Mouse (Mus musculus) limb, embryonic 11.5 days (tissue): ENCODE data around the gene Adam30. TPM values are rescaled to one million over a fixed set of nuclear protein-coding genes. Genes with fewer than 3 reads are reported as not detected.

Experiments used
- ATAC-seq: fragments of 200-750 bp; cut with Nextera tagmentation; 2 replicates; pipeline ENCODE4 v1.8.0; 2017; ENCODE audit warnings: low read depth; ENCODE audit not compliant: insufficient number of reproducible peaks, low FRiP score, low TSS enrichment
- DNase-seq: peaks from one replicate; pipeline ENCODE4 v3.0.0-alpha.2; 2015; ENCODE audit warnings: low spot score
- H3K27ac ChIP-seq: fragments of 300-500 bp; sonication (generic); replicated peaks from 2 replicates; pipeline ENCODE4 v1.5.1; 2014; ENCODE audit warnings: low read depth, mild to moderate bottlenecking, low read length
- H3K27me3 ChIP-seq: fragments of 300-500 bp; sonication (generic); 2 replicates; pipeline ENCODE4 v1.6.1; 2014; ENCODE audit warnings: mild to moderate bottlenecking, low read length, mixed read lengths; ENCODE audit not compliant: control insufficient read depth, insufficient read depth
- H3K36me3 ChIP-seq: fragments of 300-500 bp; sonication (generic); 2 replicates; pipeline ENCODE4 v1.6.1; 2014; ENCODE audit warnings: mild to moderate bottlenecking, low read length, moderate library complexity, mixed read lengths; ENCODE audit not compliant: control insufficient read depth, insufficient read depth
- H3K4me1 ChIP-seq: fragments of 300-500 bp; sonication (generic); 2 replicates; pipeline ENCODE4 v1.6.1; 2014; ENCODE audit warnings: low read length, mixed read lengths; ENCODE audit not compliant: control insufficient read depth, insufficient read depth
- H3K4me2 ChIP-seq: fragments of 300-500 bp; sonication (generic); 2 replicates; pipeline ENCODE4 v1.6.1; 2014; ENCODE audit warnings: low read depth, mild to moderate bottlenecking, moderate library complexity; ENCODE audit not compliant: severe bottlenecking
- H3K4me3 ChIP-seq: fragments of 300-500 bp; sonication (generic); 2 replicates; pipeline ENCODE4 v1.5.1; 2014; ENCODE audit warnings: low read depth, low read length
- H3K9ac ChIP-seq: fragments of 300-500 bp; sonication (generic); 2 replicates; pipeline ENCODE4 v1.6.1; 2014; ENCODE audit warnings: mild to moderate bottlenecking, low read length
- H3K9me3 ChIP-seq: fragments of 300-500 bp; sonication (generic); 2 replicates; pipeline ENCODE4 v1.6.1; 2016; ENCODE audit warnings: low read length; ENCODE audit not compliant: control insufficient read depth
- WGBS: fragments of 180-500 bp; shearing (Covaris S2); extraction: QIAGEN DNeasy Blood & Tissue Kit; methylation state at CpG from one replicate; pipeline ENCODE4 v1.1.7; 2014; 5-methylcytosine and 5-hydroxymethylcytosine counted together
- polyA plus RNA-seq: library from polyadenylated mRNA; unstranded; fragments of >200 nt; fragmentation: Nextera tagmentation; extraction: Ambion mirVana; gene quantifications from 2 replicates; pipeline ENCODE4 v1.2.1, GENCODE M21; 2014

Adam30 gene
- polyA plus RNA-seq, 1 experiment from 2014 or later = not detected

DNA sequence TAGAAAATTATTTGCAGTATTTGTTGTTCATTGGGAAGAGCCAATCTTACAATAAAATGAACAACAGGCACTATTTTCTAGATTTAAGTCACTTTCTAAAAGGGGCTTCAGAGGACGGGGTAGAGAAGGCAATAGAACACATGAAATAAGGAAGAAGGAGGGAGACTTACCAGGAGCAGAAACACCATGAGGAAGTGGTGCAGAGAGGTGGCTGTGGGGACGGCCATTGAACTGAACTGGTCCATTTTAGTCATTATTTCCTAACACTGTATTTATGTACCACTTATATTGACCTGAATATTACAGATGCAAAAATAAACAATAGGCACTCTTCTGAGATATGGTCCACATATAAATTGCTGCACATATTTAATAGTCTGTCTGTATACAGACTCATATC lies 3.4 kb upstream of the Adam30 start:
- Histone ChIP-seq H3K4me2 (no peak overlapping the region), H3K36me3 (no peaks in the 10 kb centered on the region), H3K27me3 (no peaks in the 10 kb centered on the region), H3K9ac (no peak overlapping the region), H3K4me1 (no peaks in the 10 kb centered on the region), H3K4me3 (no peak overlapping the region), H3K27ac (no peak overlapping the region), H3K9me3 (no peaks in the 10 kb centered on the region)
- 85% methylated on average over 2 of the region's 2 CpGs for WGBS
- ATAC-seq (no peak), DNase-seq (no peak)

GRCm38 (mm10) chr3:98157585-98157984 lies 2.8 kb upstream of the Adam30 start:
- H3K36me3 ChIP-seq = no peaks in the 10 kb centered on the region
- ATAC-seq (no peak), DNase-seq (no peak)
- H3K4me2 ChIP-seq = no peak overlapping the region
- no peaks in the 10 kb centered on the region for H3K9me3 ChIP-seq
- no peak overlapping the region for H3K9ac ChIP-seq
- no peak overlapping the region for H3K27ac ChIP-seq
- WGBS = 77% methylated on average over 2 of the region's 2 CpGs
- no peaks in the 10 kb centered on the region for H3K4me1 ChIP-seq
- H3K27me3 ChIP-seq = no peaks in the 10 kb centered on the region
- H3K4me3 ChIP-seq = no peak overlapping the region

DNA sequence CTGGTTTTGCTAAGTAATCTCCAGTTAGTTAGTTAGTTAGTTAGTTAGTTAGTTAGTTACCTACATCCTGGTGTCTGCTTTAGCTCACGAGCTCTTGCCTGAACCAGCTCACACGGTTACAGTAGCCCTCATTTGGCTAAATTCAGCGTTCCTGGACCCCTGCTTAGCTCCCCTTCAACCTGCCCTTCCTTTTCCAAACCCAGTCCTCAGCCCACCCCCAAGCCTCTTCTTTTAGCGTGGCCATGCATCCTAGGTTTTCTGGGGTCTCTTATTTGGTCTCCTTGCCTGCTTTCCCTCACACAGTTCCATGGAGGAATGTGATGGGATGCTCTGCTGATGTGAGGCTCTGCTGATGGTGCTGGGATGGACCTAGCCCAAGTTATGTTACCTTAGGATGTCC lies 1.8 kb upstream of the Adam30 start:
- Histone ChIP-seq H3K27ac (no peak overlapping the region), H3K27me3 (no peaks in the 10 kb centered on the region), H3K4me1 (no peaks in the 10 kb centered on the region), H3K4me3 (no peak overlapping the region), H3K4me2 (no peak overlapping the region), H3K9ac (no peak overlapping the region), H3K36me3 (no peaks in the 10 kb centered on the region), H3K9me3 (no peaks in the 10 kb centered on the region)
- ATAC-seq = no peak
- 77% methylated on average over 4 of the region's 4 CpGs for WGBS
- no peak for DNase-seq

GRCm38 (mm10) chr3:98159289-98159688 lies 1.1 kb upstream of the Adam30 start:
- H3K27ac ChIP-seq = no peak overlapping the region
- no peaks in the 10 kb centered on the region for H3K36me3 ChIP-seq
- H3K4me1 ChIP-seq = no peaks in the 10 kb centered on the region
- H3K27me3 ChIP-seq = no peaks in the 10 kb centered on the region
- H3K9me3 ChIP-seq = no peaks in the 10 kb centered on the region
- DNase-seq (no peak), ATAC-seq (no peak)
- 50% methylated on average over 4 of the region's 4 CpGs for WGBS
- H3K9ac ChIP-seq = no peak overlapping the region
- no peak overlapping the region for H3K4me3 ChIP-seq
- no peak overlapping the region for H3K4me2 ChIP-seq

GRCm38 (mm10) chr3:98178340-98178739 lies 17.9 kb downstream of the Adam30 start:
- 83% methylated on average over 4 of the region's 4 CpGs for WGBS
- DNase-seq = no peak

GRCm38 (mm10) chr3:98180805-98181204 lies 20.4 kb downstream of the Adam30 start:
- H3K9ac ChIP-seq = no peak overlapping the region
- WGBS = 30% methylated on average over 7 of the region's 7 CpGs
- H3K4me1 ChIP-seq = no peaks in the 10 kb centered on the region
- no peak overlapping the region for H3K4me3 ChIP-seq
- no peaks in the 10 kb centered on the region for H3K36me3 ChIP-seq
- no peaks in the 10 kb centered on the region for H3K27me3 ChIP-seq
- ATAC-seq = no peak
- no peak overlapping the region for H3K4me2 ChIP-seq
- H3K9me3 ChIP-seq = no peaks in the 10 kb centered on the region
- peak; percentile 65 for DNase-seq
- no peak overlapping the region for H3K27ac ChIP-seq

More at GRCm38 (mm10) chr3:98178340-98178739, 17.9 kb downstream of the Adam30 start:
- H3K9ac ChIP-seq = no peak overlapping the region
- ATAC-seq = no peak
- H3K9me3 ChIP-seq = no peaks in the 10 kb centered on the region
- no peak overlapping the region for H3K27ac ChIP-seq
- H3K27me3 ChIP-seq = no peaks in the 10 kb centered on the region
- H3K4me3 ChIP-seq = no peak overlapping the region
- no peaks in the 10 kb centered on the region for H3K36me3 ChIP-seq
- H3K4me2 ChIP-seq = no peak overlapping the region
- no peaks in the 10 kb centered on the region for H3K4me1 ChIP-seq

DNA sequence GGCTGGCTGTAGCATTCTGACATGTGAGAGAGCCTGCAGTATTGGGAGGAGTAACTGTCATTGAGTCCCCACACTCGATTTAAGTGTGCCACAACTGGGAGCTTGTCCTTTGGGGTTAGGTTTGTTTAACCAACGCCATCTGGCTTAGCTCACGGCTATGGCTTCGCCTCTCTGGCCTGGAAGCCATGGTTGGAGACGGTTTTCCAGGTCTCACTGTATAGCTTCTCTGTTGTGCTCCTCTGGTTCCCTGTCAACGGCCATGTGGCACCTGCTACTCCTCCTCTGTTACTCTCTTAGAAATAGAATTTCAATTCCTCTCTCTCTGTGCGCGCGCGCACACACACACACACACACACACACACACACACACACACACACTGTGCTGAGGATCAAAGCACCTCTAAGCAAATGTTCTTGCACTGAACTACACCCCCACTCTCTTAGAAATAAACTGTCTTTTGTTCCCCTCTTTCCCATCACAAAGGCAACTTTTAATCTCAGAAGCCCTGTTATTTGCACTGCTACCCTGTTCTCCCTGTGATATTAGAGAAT lies 24.8 kb downstream of the Adam30 start:
- Histone ChIP-seq H3K4me1 (no peaks in the 10 kb centered on the region), H3K9me3 (no peaks in the 10 kb centered on the region), H3K9ac (no peak overlapping the region), H3K4me3 (no peak overlapping the region), H3K27ac (no peak overlapping the region), H3K36me3 (no peaks in the 10 kb centered on the region), H3K27me3 (no peaks in the 10 kb centered on the region), H3K4me2 (no peak overlapping the region)
- WGBS = 71% methylated on average over 10 of the region's 10 CpGs
- ATAC-seq (no peak), DNase-seq (no peak)

- Histone ChIP-seq H3K36me3 (no peaks in the 10 kb centered on the region), H3K9me3 (no peaks in the 10 kb centered on the region), H3K4me3 (no peak overlapping the region), H3K27me3 (no peaks in the 10 kb centered on the region), H3K9ac (no peak overlapping the region), H3K4me2 (no peak overlapping the region), H3K27ac (no peak overlapping the region), H3K4me1 (no peaks in the 10 kb centered on the region)
- DNase-seq (no peak), ATAC-seq (no peak)
- WGBS = 81% methylated on average over 3 of the region's 3 CpGs
Measured at GRCm38 (mm10) chr3:98187777-98188176, 27.3 kb downstream of the Adam30 start.
